Mouse (Mus musculus): ENCODE measurements around the gene Ltbr.

DNA sequence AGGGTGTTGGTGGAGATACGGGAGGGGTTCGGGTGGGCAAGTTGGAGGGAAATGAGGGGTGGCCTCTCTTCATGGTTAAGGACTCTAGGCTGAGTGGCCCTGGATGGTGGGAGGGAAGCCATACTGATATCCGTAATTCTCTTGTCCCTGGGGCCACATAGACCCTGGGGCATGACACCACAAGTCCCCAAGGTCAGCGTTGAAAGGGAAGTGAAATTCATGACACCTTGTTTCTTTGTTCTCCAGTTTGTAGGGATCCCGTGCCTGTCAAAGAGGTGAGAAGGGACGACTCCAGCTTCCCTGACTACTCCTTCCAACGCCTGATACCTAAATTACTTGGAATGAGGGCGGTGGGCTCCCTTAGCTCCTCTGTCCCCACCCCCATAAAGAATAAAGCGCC lies 47.2 kb upstream of the Ltbr start:
- no peak for TF ChIP-seq CTCF (IDR thresholded peaks at IDR 0.05; ENCODE audit: control insufficient read depth, insufficient read depth, low read length)
- no peak for TF ChIP-seq POLR2A (IDR thresholded peaks at IDR 0.05; ENCODE audit: borderline replicate concordance, control insufficient read depth, low read depth, low read length)

Measured in bone marrow, adult 2 months (tissue).